Mouse (Mus musculus) embryonic stem cell, embryonic (primary cell): Measurements from ENCODE around the gene Lrp11.

Experiments
- CTCF ChIA-PET, 4 experiments: fragments of 300-600 bp in 2 of 4; fragments of 350-600 bp in 2 of 4; sonication (Branson Sonifier 250); formaldehyde crosslinking; loops; one replicate each; lab custom pipeline; 2022; ENCODE audit warnings: inconsistent platforms in 2 of 4; lab: Charles Lee
- POLR2A ChIA-PET, 4 experiments: fragments of 300-600 bp in 2 of 4; fragments of 350-600 bp in 2 of 4; sonication (Branson Sonifier 250); formaldehyde crosslinking; loops; one replicate each; lab custom pipeline; 2022; ENCODE audit warnings: antibody characterized with exemption in 4 of 4, inconsistent platforms in 1 of 4; lab: Charles Lee

The Lrp11 gene

GRCm38 (mm10) chr10:7612210-7612609, 22.6 kb downstream of the Lrp11 start:
- CTCF ChIA-PET: interaction anchor here in 3 of 4 experiments (0.6 to 1.2 kb wide), 5 partner anchors 11 to 1133 kb away, joined by 3 to 8 read pairs (median 4); no protein-coding TSS in a partner anchor
- POLR2A ChIA-PET: interaction anchor here (0.6 to 9.1 kb wide), 68 partner anchors 8 to 1704 kb away, joined by 3 to 72 read pairs (median 4); partner anchors contain the start of genes Lats1 (in 3 of the 4), Lrp11 (in 3 of the 4), Pcmt1 (in 3 of the 4) and Katna1 (in 2 of the 4)

- ChIA-PET CTCF (no interaction called here), POLR2A (interaction anchor here in 3 of 4 experiments (0.6 to 9.1 kb wide), 13 partner anchors 9 to 226 kb away, joined by 3 to 72 read pairs (median 8); partner anchors contain the start of genes Lrp11 (in 2 of the 3) and Katna1 (in 1 of the 3))
Observed at GRCm38 (mm10) chr10:7614834-7615233, 25.2 kb downstream of the Lrp11 start.

- POLR2A ChIA-PET: interaction anchor here (0.6 to 9.1 kb wide), 25 partner anchors 8 to 1769 kb away, joined by 3 to 72 read pairs (median 5); partner anchors contain the start of genes Cnksr3 (in 1 of the 4), Katna1 (in 1 of the 4), Lrp11 (in 1 of the 4) and Ulbp1 (in 1 of the 4)
- CTCF ChIA-PET: interaction anchor here in 3 of 4 experiments (0.6 to 0.7 kb wide), 5 partner anchors 26 to 82 kb away, joined by 3 to 16 read pairs (median 3); partner anchors contain the start of genes Lats1 (in 1 of the 3) and Pcmt1 (in 1 of the 3)
Observed at GRCm38 (mm10) chr10:7617146-7617545, 27.5 kb downstream of the Lrp11 start.

- ChIA-PET CTCF (interaction anchor here in 3 of 4 experiments (0.6 to 1.2 kb wide), 10 partner anchors 26 to 1812 kb away, joined by 3 to 16 read pairs (median 4); partner anchors contain the start of genes Fbxo5 (in 1 of the 3), Lats1 (in 1 of the 3) and Pcmt1 (in 1 of the 3)), POLR2A (interaction anchor here (0.6 to 9.1 kb wide), 27 partner anchors 9 to 1770 kb away, joined by 3 to 71 read pairs (median 4); partner anchors contain the start of genes Cnksr3 (in 1 of the 4), Katna1 (in 1 of the 4) and Ulbp1 (in 1 of the 4))
Observed at GRCm38 (mm10) chr10:7617556-7617955, 28.0 kb downstream of the Lrp11 start.

- POLR2A ChIA-PET: interaction anchor here in 3 of 4 experiments (0.7 to 1.7 kb wide), 9 partner anchors 8 to 1266 kb away, joined by 3 to 18 read pairs (median 3); partner anchors contain the start of gene Sash1 (in 1 of the 3)
Observed at GRCm38 (mm10) chr10:7619821-7620241, 30.2 kb downstream of the Lrp11 start.

GRCm38 (mm10) chr10:7620723-7621122, 31.1 kb downstream of the Lrp11 start:
- POLR2A ChIA-PET: interaction anchor here in 3 of 4 experiments (0.6 to 1.7 kb wide), 10 partner anchors 9 to 1265 kb away, joined by 3 to 18 read pairs (median 3); partner anchors contain the start of gene Sash1 (in 1 of the 3)
- CTCF ChIA-PET: interaction anchor here in 2 of 4 experiments (0.7 to 1.0 kb wide), 2 partner anchors 38 to 51 kb away, joined by 3 to 4 read pairs; no protein-coding TSS in a partner anchor

More at GRCm38 (mm10) chr10:7619821-7620241, 30.2 kb downstream of the Lrp11 start:
- CTCF ChIA-PET: interaction anchor here in 1 of 4 experiments (1.4 kb wide), 1 partner anchor 53 kb away, joined by 3 read pairs; no protein-coding TSS in a partner anchor

- CTCF ChIA-PET: no interaction called here
- POLR2A ChIA-PET: interaction anchor here in 1 of 4 experiments (0.6 to 3.8 kb wide), 3 partner anchors 8 to 11 kb away, joined by 3 to 17 read pairs (median 8); no protein-coding TSS in a partner anchor
Observed at GRCm38 (mm10) chr10:7622378-7622777, 32.8 kb downstream of the Lrp11 start.

GRCm38 (mm10) chr10:7623861-7624518, 34.4 kb downstream of the Lrp11 start:
- POLR2A ChIA-PET: interaction anchor here in 3 of 4 experiments (1.1 to 3.8 kb wide), 6 partner anchors 10 to 49 kb away, joined by 3 to 17 read pairs (median 6); no protein-coding TSS in a partner anchor
- CTCF ChIA-PET: no interaction called here

GRCm38 (mm10) chr10:7629092-7629491, 39.5 kb downstream of the Lrp11 start:
- ChIA-PET CTCF (no interaction called here), POLR2A (interaction anchor here in 2 of 4 experiments (0.7 to 2.1 kb wide), 8 partner anchors 8 to 729 kb away, joined by 3 to 6 read pairs (median 3); no protein-coding TSS in a partner anchor)

GRCm38 (mm10) chr10:7630286-7630685, 40.7 kb downstream of the Lrp11 start:
- ChIA-PET CTCF (interaction anchor here in 1 of 4 experiments (0.6 kb wide), 1 partner anchor 20 kb away, joined by 9 read pairs; no protein-coding TSS in a partner anchor), POLR2A (interaction anchor here in 2 of 4 experiments (1.0 to 1.5 kb wide), 6 partner anchors 9 to 24 kb away, joined by 3 to 6 read pairs (median 3); no protein-coding TSS in a partner anchor)

GRCm38 (mm10) chr10:7630951-7631720, 41.5 kb downstream of the Lrp11 start:
- ChIA-PET POLR2A (interaction anchor here in 2 of 4 experiments (1.2 to 1.4 kb wide), 3 partner anchors 13 to 23 kb away, joined by 3 to 4 read pairs (median 3); no protein-coding TSS in a partner anchor), CTCF (no interaction called here)

GRCm38 (mm10) chr10:7640366-7640765, 50.8 kb downstream of the Lrp11 start:
- POLR2A ChIA-PET: interaction anchor here in 2 of 4 experiments (1.2 to 1.6 kb wide), 3 partner anchors 9 to 28 kb away, joined by 3 to 7 read pairs (median 5); no protein-coding TSS in a partner anchor
- CTCF ChIA-PET: no interaction called here

GRCm38 (mm10) chr10:7645911-7646310, 56.3 kb downstream of the Lrp11 start:
- ChIA-PET POLR2A (interaction anchor here in 2 of 4 experiments (1.1 to 2.0 kb wide), 6 partner anchors 12 to 80 kb away, joined by 3 to 9 read pairs (median 6); partner anchors contain the start of genes Katna1 (in 1 of the 2), Lats1 (in 1 of the 2) and Pcmt1 (in 1 of the 2)), CTCF (interaction anchor here in 1 of 4 experiments (0.6 kb wide), 1 partner anchor 28 kb away, joined by 5 read pairs; no protein-coding TSS in a partner anchor)

- POLR2A ChIA-PET: interaction anchor here in 3 of 4 experiments (0.8 to 6.0 kb wide), 8 partner anchors 8 to 60 kb away, joined by 3 to 39 read pairs (median 4); no protein-coding TSS in a partner anchor
Observed at GRCm38 (mm10) chr10:7649059-7649458, 59.5 kb downstream of the Lrp11 start.

GRCm38 (mm10) chr10:7651057-7651456, 61.5 kb downstream of the Lrp11 start:
- POLR2A ChIA-PET: interaction anchor here (0.6 to 6.0 kb wide), 12 partner anchors 9 to 583 kb away, joined by 3 to 39 read pairs (median 4); partner anchors contain the start of genes Lats1 (in 1 of the 4), Nup43 (in 1 of the 4) and Pcmt1 (in 1 of the 4)

More at GRCm38 (mm10) chr10:7649059-7649458, 59.5 kb downstream of the Lrp11 start:
- CTCF ChIA-PET: no interaction called here

GRCm38 (mm10) chr10:7662471-7663141, 73.0 kb downstream of the Lrp11 start:
- POLR2A ChIA-PET: interaction anchor here (0.6 to 5.6 kb wide), 41 partner anchors 9 to 551 kb away, joined by 3 to 39 read pairs (median 4); partner anchors contain the start of genes Katna1 (in 2 of the 4), Lats1 (in 2 of the 4), Pcmt1 (in 2 of the 4) and Lrp11 (in 1 of the 4)
- CTCF ChIA-PET: interaction anchor here in 3 of 4 experiments (0.6 to 1.3 kb wide), 4 partner anchors 10 to 447 kb away, joined by 3 to 6 read pairs (median 4); no protein-coding TSS in a partner anchor

More at GRCm38 (mm10) chr10:7651057-7651456, 61.5 kb downstream of the Lrp11 start:
- CTCF ChIA-PET: interaction anchor here in 2 of 4 experiments (0.5 to 0.8 kb wide), 2 partner anchors 18 to 21 kb away, joined by 3 to 4 read pairs; no protein-coding TSS in a partner anchor
